Mouse (Mus musculus): ENCODE measurements around the gene Lgals3bp. TPM values are rescaled to one million over a fixed set of nuclear protein-coding genes. Genes with fewer than 3 reads are reported as not detected.
A peak's percentile ranks its signal among the peaks of the same experiment; 100 is the strongest.

Gene Lgals3bp
- polyA plus RNA-seq, 1 experiment from 2014 or later = 8.1 TPM

GRCm38 (mm10) chr11:118416046-118416445, 14.2 kb upstream of the Lgals3bp start:
- Histone ChIP-seq H3K9ac (ENCODE audit: low read depth, low read length) (no peak overlapping the region), H3K4me1 (ENCODE audit: control insufficient read depth, insufficient read depth, low read depth, low read length) (peaks cover 19% of the 10 kb centered on the region), H3K4me3 (ENCODE audit: low read length) (no peak overlapping the region), H3K27me3 (replicated peaks; ENCODE audit: control insufficient read depth, insufficient read depth, low read length) (no peaks in the 10 kb centered on the region), H3K36me3 (ENCODE audit: control insufficient read depth, insufficient read depth, low read length) (peaks cover 2% of the 10 kb centered on the region; the same call in 1 of the 2 replicates), H3K4me2 (ENCODE audit: low read length) (no peak overlapping the region), H3K27ac (ENCODE audit: low read depth, low read length) (no peak overlapping the region), H3K9me3 (ENCODE audit: control insufficient read depth, low read length) (no peaks in the 10 kb centered on the region)
- no peak for ATAC-seq
- WGBS = 72% methylated on average over 7 of the region's 7 CpGs

DNA sequence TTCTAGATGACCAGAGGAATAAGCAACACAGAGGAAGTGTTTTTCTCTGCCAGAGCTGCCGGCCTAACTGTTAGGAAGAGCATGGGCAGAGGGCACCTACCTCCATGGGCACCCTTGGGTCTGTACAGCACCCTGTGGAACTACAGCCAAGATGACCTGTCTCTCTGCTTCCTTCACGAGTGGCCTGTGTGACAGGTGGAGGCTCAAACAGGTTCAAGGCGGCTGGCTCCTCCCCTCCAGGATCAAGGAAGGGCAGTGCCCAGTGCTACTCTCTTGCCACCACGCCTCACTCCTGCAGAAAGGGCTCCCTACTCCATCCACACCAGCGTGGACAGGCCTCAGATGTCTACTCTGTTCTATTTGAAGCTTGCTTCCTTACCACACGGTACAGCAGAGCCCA, 13.7 kb upstream of the Lgals3bp start:
- Histone ChIP-seq H3K4me2 (ENCODE audit: low read length) (no peak overlapping the region), H3K4me1 (ENCODE audit: control insufficient read depth, insufficient read depth, low read depth, low read length) (peaks cover 19% of the 10 kb centered on the region), H3K9me3 (ENCODE audit: control insufficient read depth, low read length) (no peaks in the 10 kb centered on the region), H3K27me3 (replicated peaks; ENCODE audit: control insufficient read depth, insufficient read depth, low read length) (no peaks in the 10 kb centered on the region), H3K9ac (ENCODE audit: low read depth, low read length) (no peak overlapping the region), H3K27ac (ENCODE audit: low read depth, low read length) (no peak overlapping the region), H3K4me3 (ENCODE audit: low read length) (no peak overlapping the region), H3K36me3 (ENCODE audit: control insufficient read depth, insufficient read depth, low read length) (peaks cover 4% of the 10 kb centered on the region; the same call in 1 of the 2 replicates)
- WGBS = 91% methylated on average over 6 of the region's 6 CpGs
- ATAC-seq = no peak

GRCm38 (mm10) chr11:118414270-118414669, 12.4 kb upstream of the Lgals3bp start:
- Histone ChIP-seq H3K4me3 (ENCODE audit: low read length) (no peak overlapping the region), H3K9me3 (ENCODE audit: control insufficient read depth, low read length) (no peaks in the 10 kb centered on the region), H3K4me1 (ENCODE audit: control insufficient read depth, insufficient read depth, low read depth, low read length) (peaks cover 14% of the 10 kb centered on the region), H3K27ac (ENCODE audit: low read depth, low read length) (no peak overlapping the region), H3K4me2 (ENCODE audit: low read length) (no peak overlapping the region), H3K9ac (ENCODE audit: low read depth, low read length) (no peak overlapping the region), H3K27me3 (replicated peaks; ENCODE audit: control insufficient read depth, insufficient read depth, low read length) (no peaks in the 10 kb centered on the region), H3K36me3 (ENCODE audit: control insufficient read depth, insufficient read depth, low read length) (peaks cover 4% of the 10 kb centered on the region; the same call in 1 of the 2 replicates)
- ATAC-seq = no peak
- 86% methylated on average over 5 of the region's 5 CpGs for WGBS

DNA sequence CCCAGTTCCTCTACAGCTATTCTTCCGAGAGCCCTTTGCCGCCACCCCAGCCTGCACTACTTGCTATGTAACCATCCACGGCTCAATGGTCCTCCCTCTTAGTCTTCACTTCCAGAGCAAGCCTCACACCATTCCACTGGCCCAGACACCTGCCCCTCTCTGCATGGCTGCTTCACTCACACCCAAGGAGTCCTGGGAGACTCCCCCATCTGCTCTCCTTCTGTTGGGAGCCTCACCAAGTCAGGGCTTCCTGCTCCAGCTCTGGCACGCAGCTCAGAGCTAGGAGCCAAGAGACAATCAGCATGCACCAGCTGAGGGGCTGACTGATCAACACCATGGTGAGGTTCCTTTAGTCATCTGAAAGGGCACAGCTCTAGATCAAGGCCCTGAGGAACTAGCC, 11.2 kb upstream of the Lgals3bp start:
- Histone ChIP-seq H3K9ac (ENCODE audit: low read depth, low read length) (no peak overlapping the region), H3K4me2 (ENCODE audit: low read length) (no peak overlapping the region), H3K27me3 (replicated peaks; ENCODE audit: control insufficient read depth, insufficient read depth, low read length) (no peaks in the 10 kb centered on the region), H3K4me3 (ENCODE audit: low read length) (no peak overlapping the region), H3K9me3 (ENCODE audit: control insufficient read depth, low read length) (no peaks in the 10 kb centered on the region), H3K4me1 (ENCODE audit: control insufficient read depth, insufficient read depth, low read depth, low read length) (peaks cover 12% of the 10 kb centered on the region), H3K36me3 (ENCODE audit: control insufficient read depth, insufficient read depth, low read length) (peaks cover 12% of the 10 kb centered on the region; the same call in 1 of the 2 replicates), H3K27ac (ENCODE audit: low read depth, low read length) (no peak overlapping the region)
- WGBS = 75% methylated on average over 4 of the region's 4 CpGs
- 0 out of 2 replicates have a peak, but pooled peaks have one; percentile 24 for ATAC-seq

- Histone ChIP-seq H3K27ac (ENCODE audit: low read depth, low read length) (no peak overlapping the region), H3K4me1 (ENCODE audit: control insufficient read depth, insufficient read depth, low read depth, low read length) (peaks cover 7% of the 10 kb centered on the region), H3K9me3 (ENCODE audit: control insufficient read depth, low read length) (no peaks in the 10 kb centered on the region), H3K9ac (ENCODE audit: low read depth, low read length) (no peak overlapping the region), H3K4me3 (ENCODE audit: low read length) (no peak overlapping the region), H3K27me3 (replicated peaks; ENCODE audit: control insufficient read depth, insufficient read depth, low read length) (no peaks in the 10 kb centered on the region), H3K4me2 (ENCODE audit: low read length) (no peak overlapping the region), H3K36me3 (ENCODE audit: control insufficient read depth, insufficient read depth, low read length) (peaks cover 16% of the 10 kb centered on the region; the same call in 1 of the 2 replicates)
- 92% methylated on average over 2 of the region's 2 CpGs for WGBS
- ATAC-seq = no peak
These were observed 10.7 kb upstream of the Lgals3bp start for GRCm38 (mm10) chr11:118412601-118413000.

DNA sequence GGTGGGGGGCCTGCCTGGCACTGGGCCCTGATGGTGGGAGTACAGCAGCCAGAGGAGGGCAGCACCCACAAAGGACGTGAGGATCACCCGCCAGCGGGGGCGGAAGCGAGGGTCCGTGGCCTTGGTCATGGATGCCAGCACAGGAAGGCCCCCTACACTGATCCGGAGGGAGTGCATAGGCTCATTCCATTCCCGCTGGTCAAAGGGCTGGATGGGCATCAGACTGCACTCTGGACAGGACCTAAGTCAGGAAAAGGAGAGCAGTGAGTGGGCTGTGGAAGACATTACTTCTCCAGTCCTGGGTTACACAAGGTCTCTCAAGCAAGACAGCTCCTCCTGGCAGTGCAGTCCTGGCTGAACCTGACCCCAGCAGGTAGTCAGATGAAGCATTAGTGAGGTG, 9.4 kb upstream of the Lgals3bp start:
- H3K27ac ChIP-seq (ENCODE audit: low read depth, low read length) = no peak overlapping the region
- H3K4me2 ChIP-seq (ENCODE audit: low read length) = no peak overlapping the region
- H3K36me3 ChIP-seq (ENCODE audit: control insufficient read depth, insufficient read depth, low read length) = peaks cover 19% of the 10 kb centered on the region
- peaks cover 4% of the 10 kb centered on the region; the same call in 1 of the 2 replicates for H3K4me1 ChIP-seq (ENCODE audit: control insufficient read depth, insufficient read depth, low read depth, low read length)
- no peak for ATAC-seq
- no peak overlapping the region for H3K4me3 ChIP-seq (ENCODE audit: low read length)
- no peak overlapping the region for H3K9ac ChIP-seq (ENCODE audit: low read depth, low read length)
- H3K9me3 ChIP-seq (ENCODE audit: control insufficient read depth, low read length) = no peaks in the 10 kb centered on the region
- no peaks in the 10 kb centered on the region for H3K27me3 ChIP-seq (replicated peaks; ENCODE audit: control insufficient read depth, insufficient read depth, low read length)
- 89% methylated on average over 8 of the region's 8 CpGs for WGBS

DNA sequence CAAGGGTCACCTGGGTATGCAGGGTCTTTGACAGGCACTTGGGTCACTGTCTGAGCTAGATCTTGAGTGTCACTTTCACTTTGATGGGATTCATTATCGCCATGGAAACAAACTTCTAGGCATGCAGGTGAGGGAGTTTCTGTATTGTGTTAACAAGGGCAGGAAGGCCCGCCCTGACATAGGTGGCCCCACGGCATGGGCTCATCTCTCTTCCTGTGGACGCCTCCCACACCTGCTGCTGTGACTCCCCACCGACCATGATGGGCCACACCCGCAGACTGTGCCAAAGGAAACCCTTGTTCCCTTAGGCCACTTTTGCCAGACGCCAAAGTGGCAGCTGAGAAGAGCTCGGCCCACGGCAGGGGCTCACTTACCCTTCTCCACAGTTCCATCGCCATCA, 8.6 kb upstream of the Lgals3bp start:
- 97% methylated on average over 10 of the region's 10 CpGs for WGBS
- Histone ChIP-seq H3K4me3 (ENCODE audit: low read length) (no peak overlapping the region), H3K36me3 (ENCODE audit: control insufficient read depth, insufficient read depth, low read length) (peaks cover 18% of the 10 kb centered on the region), H3K4me1 (ENCODE audit: control insufficient read depth, insufficient read depth, low read depth, low read length) (peaks cover 4% of the 10 kb centered on the region; the same call in 1 of the 2 replicates), H3K9ac (ENCODE audit: low read depth, low read length) (no peak overlapping the region), H3K27me3 (replicated peaks; ENCODE audit: control insufficient read depth, insufficient read depth, low read length) (no peaks in the 10 kb centered on the region), H3K9me3 (ENCODE audit: control insufficient read depth, low read length) (no peaks in the 10 kb centered on the region), H3K27ac (ENCODE audit: low read depth, low read length) (no peak overlapping the region), H3K4me2 (ENCODE audit: low read length) (no peak overlapping the region)
- no peak for ATAC-seq

- no peak for ATAC-seq
- Histone ChIP-seq H3K27me3 (replicated peaks; ENCODE audit: control insufficient read depth, insufficient read depth, low read length) (no peaks in the 10 kb centered on the region), H3K9ac (ENCODE audit: low read depth, low read length) (no peak overlapping the region), H3K4me2 (ENCODE audit: low read length) (no peak overlapping the region), H3K36me3 (ENCODE audit: control insufficient read depth, insufficient read depth, low read length) (peaks cover 17% of the 10 kb centered on the region), H3K9me3 (ENCODE audit: control insufficient read depth, low read length) (no peaks in the 10 kb centered on the region), H3K4me3 (ENCODE audit: low read length) (no peak overlapping the region), H3K27ac (ENCODE audit: low read depth, low read length) (no peak overlapping the region), H3K4me1 (ENCODE audit: control insufficient read depth, insufficient read depth, low read depth, low read length) (peaks cover 4% of the 10 kb centered on the region; the same call in 1 of the 2 replicates)
- WGBS = 100% methylated on average over 1 of the region's 1 CpGs
These were observed 8.2 kb upstream of the Lgals3bp start for GRCm38 (mm10) chr11:118410073-118410444.

DNA sequence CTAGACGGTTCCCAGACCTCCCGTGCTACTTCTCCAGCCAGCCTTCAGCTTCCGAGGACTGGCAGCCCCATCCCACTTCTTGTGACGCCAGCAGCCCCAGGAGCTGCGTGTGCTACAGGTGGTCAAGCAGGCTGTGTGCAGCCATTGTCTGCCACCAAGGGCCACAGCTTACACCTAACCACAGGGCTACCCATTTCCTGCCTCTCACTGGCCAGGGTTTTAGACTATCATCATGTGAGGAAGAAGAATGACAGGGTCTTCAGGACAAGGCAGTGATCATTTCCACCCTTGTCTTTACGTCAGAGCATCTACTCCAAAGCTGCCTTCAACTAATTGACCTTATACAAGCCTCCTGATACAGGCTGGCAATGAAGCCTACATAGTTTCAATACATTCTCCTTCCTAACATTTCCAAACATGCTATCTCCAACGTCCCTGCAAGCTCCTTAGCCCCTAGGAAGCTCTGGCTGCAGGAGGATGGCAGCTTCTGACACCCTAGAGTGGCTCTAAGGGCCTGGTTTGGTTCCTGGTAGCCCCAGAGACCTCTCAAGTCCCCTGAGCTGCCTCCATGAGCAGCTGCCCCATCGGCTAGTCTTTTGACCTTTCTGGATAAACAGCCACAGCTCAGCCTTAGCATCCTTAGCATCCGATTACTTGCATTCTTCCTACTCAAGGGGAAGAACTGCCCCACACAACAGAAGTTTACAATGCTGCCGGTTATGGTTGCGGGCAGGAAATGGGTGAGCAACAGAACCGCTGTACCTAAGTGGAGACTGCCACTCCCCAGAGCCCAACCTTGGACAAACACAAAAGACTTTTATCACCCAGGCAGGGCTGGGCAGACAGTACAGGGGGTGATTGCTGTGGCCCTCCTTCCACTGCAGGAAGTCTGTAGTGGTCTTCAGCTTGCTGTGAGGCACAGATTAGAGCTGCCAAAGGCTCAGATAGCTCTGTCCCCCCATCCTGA, 7.5 kb upstream of the Lgals3bp start:
- ATAC-seq = no peak
- no peak overlapping the region for H3K27ac ChIP-seq (ENCODE audit: low read depth, low read length)
- no peaks in the 10 kb centered on the region for H3K27me3 ChIP-seq (replicated peaks; ENCODE audit: control insufficient read depth, insufficient read depth, low read length)
- WGBS = 89% methylated on average over 12 of the region's 12 CpGs
- no peaks in the 10 kb centered on the region for H3K9me3 ChIP-seq (ENCODE audit: control insufficient read depth, low read length)
- H3K4me3 ChIP-seq (ENCODE audit: low read length) = no peak overlapping the region
- peaks cover 17% of the 10 kb centered on the region for H3K36me3 ChIP-seq (ENCODE audit: control insufficient read depth, insufficient read depth, low read length)
- peaks cover 4% of the 10 kb centered on the region; the same call in 1 of the 2 replicates for H3K4me1 ChIP-seq (ENCODE audit: control insufficient read depth, insufficient read depth, low read depth, low read length)
- no peak overlapping the region for H3K9ac ChIP-seq (ENCODE audit: low read depth, low read length)
- no peak overlapping the region for H3K4me2 ChIP-seq (ENCODE audit: low read length)
